Mouse (Mus musculus): Measurements from ENCODE around the gene Olfr1333. TPM values are rescaled to one million over a fixed set of nuclear protein-coding genes. Genes with fewer than 3 reads are reported as not detected.
"Not testable (repeated sequence)": the region's sequence is repeated elsewhere in the genome, so short reads cannot be mapped to it uniquely, and the experiment has no call there.

The Olfr1333 gene
- not detected for total RNA-seq (2021)

DNA sequence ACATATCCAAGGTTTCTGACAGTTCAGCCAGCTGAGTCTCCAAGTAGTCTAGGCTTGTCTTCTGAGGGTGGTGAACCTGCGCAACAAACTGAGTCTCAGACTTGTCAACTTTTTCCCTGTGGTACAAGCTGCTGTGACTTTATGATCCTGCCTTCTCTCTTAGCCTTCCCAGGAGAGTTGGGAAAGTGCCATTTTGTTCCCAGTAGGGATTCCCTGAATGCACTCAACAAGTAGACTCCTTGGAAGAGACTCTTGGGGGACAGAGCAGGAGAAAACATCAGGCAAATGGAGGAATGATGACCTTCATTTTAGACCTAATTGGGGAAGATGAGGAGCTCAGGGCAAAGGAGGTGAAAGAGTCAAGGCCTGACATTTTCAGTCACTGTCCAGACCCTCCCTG is at the start of gene Olfr1333:
Gene Olfr1333 (minus strand): TSS at position 101 of the 400 bp plus-strand sequence.
- no peak for DNase-seq (ENCODE audit: low spot score in 2 of 2)
- intact Hi-C loops (cut with DNase I): no loop called here

DNA sequence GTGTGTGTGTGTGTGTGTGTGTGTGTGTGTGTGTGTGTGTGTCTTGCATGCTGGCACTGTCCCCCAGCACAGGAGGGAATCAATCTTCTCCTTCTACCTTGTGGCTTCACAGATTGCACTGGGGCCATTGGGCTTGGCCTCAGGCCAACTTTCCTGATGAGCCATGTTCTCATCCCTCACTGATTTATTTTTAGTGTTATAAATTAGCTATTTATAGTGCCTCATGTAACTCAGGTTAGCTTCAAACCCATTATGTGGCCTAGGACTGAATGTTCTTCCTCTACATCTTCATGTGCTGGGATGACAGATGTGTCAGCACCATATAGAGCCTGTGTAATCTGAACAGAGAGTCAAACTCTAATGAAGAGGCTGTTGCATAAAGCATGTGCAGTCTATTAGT is 31.5 kb upstream of the Olfr1333 start:
- intact Hi-C loops (cut with DNase I): no loop called here
- DNase-seq (ENCODE audit: low spot score in 2 of 2): no peak

DNA sequence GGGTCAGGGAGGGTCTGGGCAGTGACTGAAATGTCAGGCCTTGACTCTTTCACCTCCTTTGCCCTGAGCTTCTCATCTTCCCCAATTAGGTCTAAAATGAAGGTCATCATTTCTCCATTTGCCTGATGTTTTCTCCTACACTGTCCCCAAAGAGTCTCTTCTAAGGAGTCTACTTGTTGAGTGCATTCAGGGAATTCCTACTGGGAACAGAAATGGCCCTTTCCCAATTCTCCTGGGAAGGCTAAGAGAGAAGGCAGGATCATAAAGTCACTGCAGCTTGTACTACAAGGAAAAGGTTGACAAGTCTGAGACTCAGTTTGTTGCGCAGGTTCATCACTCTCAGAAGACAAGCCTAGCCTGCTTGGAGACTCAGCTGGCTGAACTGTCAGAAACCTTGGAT is 28.3 kb upstream of the Olfr1333 start, which contains the start of gene Olfr1331:
Gene Olfr1331 (plus strand): TSS at position 301 of the 400 bp plus-strand sequence.
- no peak for DNase-seq (ENCODE audit: low spot score in 2 of 2)
- intact Hi-C loops (cut with DNase I): no loop called here

DNA sequence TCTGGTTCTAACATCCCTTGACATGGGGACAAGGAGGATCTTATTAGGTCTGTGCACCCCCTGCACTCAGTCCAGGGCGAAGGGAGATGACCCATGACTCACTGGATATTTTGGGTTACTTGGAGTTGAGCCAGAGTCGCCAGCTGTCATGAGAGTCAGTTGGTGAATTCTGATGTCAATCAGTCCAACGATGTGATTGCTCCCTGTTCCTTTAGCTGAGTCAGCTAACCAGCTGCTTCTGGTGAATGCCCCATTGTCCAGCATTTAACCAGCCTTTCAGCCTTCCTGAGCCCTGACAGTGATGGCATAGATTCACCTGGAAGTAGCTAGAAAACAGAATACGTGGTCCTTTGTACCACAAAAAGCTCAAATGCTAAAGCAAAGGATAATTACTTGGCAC is 26.6 kb upstream of the Olfr1333 start:
- DNase-seq (ENCODE audit: low spot score in 2 of 2): peak in 1 of 2 experiments; percentile 11
- intact Hi-C loops (cut with DNase I): no loop called here

DNA sequence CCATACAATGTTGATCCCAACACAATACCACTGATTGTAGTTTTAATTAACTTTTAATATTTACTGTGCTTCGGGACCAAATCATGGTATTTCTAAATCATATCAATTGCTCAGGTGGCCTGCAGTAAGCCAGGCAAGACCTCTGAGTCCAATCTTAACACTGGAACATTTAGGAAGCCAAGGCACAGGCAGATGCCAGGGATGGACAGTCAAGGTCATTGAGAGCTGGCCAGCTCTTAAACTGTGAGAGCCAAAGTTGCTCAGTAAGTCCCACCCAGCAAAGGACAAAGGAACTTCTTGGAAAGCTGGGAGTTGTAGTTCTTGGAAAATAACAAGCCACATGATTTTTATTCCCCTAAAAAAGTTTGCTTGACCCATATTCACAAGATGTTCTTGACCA is 25.7 kb upstream of the Olfr1333 start:
- no peak for DNase-seq (ENCODE audit: low spot score in 2 of 2)
- intact Hi-C loops (cut with DNase I): no loop called here

DNA sequence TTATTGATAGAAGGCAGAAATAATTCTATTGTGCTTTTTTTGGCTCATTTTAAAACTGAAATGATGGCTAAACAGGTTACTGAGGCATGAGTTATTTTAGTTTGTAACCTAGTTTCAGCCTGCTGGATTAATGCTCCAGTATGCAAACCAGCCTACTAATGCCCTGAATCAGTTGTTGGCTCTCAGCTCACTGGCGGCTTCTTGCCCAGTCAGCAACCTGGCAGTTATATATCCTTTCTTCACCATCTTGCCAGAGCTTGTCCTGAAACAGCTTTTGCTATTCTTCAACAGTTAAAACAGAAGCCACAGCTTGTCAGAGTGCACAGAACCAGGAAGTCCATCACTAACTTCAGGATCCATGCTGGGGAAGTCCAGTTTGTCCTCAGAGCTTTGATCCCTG is 17.2 kb downstream of the Olfr1333 start:
- no peak for DNase-seq (ENCODE audit: low spot score in 2 of 2)
- intact Hi-C loops (cut with DNase I): no loop called here

DNA sequence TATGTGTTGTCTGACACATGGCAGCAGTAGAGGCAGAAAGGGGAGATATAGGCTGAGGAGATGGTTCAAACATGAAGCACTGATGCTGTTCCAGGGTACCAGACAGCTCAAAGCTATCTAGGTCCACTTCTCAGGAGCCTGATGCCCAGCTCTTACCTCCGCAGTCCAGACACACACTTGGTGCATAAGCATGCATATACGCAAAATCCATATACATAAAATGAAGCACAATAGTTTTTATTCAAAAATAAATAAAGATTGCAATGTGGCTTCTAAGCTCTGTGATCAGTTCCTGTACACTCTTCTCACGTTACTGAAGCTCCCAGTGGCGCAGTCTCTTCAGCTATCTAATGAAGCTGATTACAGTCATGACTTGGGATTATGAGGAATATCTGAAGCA is 26.2 kb downstream of the Olfr1333 start, which contains the start of gene Olfr1335:
Gene Olfr1335 (minus strand): TSS at position 101 of the 400 bp plus-strand sequence.
- intact Hi-C loops (cut with DNase I): no loop called here
- DNase-seq (ENCODE audit: low spot score in 2 of 2): no peak

DNA sequence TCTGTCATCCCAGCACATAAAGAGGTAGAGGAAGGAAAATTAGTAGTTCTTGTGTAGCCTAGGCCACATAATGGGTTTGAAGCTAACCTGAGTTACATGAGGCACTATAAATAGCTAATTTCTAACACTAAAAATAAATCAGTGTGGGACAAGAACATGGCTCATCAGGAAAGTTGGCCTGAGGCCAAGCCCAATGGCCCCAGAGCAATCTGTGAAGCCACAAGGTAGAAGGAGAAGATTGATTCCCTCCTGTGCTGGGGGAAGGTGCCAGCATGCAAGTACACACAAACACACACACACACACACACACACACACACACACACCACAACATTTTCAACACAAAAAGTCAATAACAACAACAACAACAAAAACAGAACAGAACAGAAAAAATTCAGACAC is 43.3 kb downstream of the Olfr1333 start:
- intact Hi-C loops (cut with DNase I); DNase-seq (ENCODE audit: low spot score in 2 of 2): not testable (repeated sequence)

DNA sequence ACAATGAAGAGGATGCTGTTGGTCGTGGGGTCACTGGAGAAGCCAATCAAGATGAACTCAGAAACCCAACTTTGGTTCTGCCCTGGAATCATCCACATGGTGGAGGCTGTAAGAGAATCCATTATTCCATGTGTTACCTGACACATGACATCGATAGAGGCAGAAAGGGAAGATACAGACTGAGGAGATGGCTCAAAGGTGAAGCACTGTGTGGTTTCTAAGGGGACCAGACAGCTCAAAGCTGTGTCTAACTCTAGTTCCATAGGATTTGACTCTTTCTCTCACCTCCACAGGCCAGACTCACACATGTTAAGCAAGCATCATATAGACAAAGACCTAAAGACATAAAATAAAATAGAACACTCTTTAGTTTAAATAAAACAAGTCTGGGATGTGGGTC is 53.6 kb downstream of the Olfr1333 start, which contains the start of gene Olfr1337:
Gene Olfr1337 (minus strand): TSS at position 101 of the 400 bp plus-strand sequence.
- intact Hi-C loops (cut with DNase I): no loop called here
- no peak for DNase-seq (ENCODE audit: low spot score in 2 of 2)

Other genes starting within 250 kb of the Olfr1333 start
- under 1 TPM; 0.76 to 0.99 TPM for gene Cfap57, start 215.5 kb downstream of the Olfr1333 start, total RNA-seq (2021)
- 10 to 100 TPM; 55.4 to 58.0 TPM for gene Ebna1bp2, start 215.5 kb downstream of the Olfr1333 start, total RNA-seq (2021)
- not detected for gene Olfr62, start 177.3 kb downstream of the Olfr1333 start, total RNA-seq (2021)
- not detected for gene Olfr1342, start 143.5 kb downstream of the Olfr1333 start, total RNA-seq (2021)
- not detected for gene Olfr1341, start 132.8 kb downstream of the Olfr1333 start, total RNA-seq (2021)
- not detected for gene Olfr1340, start 116.1 kb downstream of the Olfr1333 start, total RNA-seq (2021)
- gene Olfr1339, start 104.1 kb downstream of the Olfr1333 start, total RNA-seq (2021): not detected
- not detected for gene Olfr1338, start 77.5 kb downstream of the Olfr1333 start, total RNA-seq (2021)
- not detected for gene Olfr1337, start 53.7 kb downstream of the Olfr1333 start, total RNA-seq (2021)
- not detected for gene Olfr1335, start 26.3 kb downstream of the Olfr1333 start, total RNA-seq (2021)
- not detected for gene Olfr1331, start 28.4 kb upstream of the Olfr1333 start, total RNA-seq (2021)
- not detected for gene Olfr1330, start 52.3 kb upstream of the Olfr1333 start, total RNA-seq (2021)
- gene Olfr1329, start 81.2 kb upstream of the Olfr1333 start, total RNA-seq (2021): not detected
- gene Olfr1328, start 102.3 kb upstream of the Olfr1333 start, total RNA-seq (2021): not detected
- gene Lao1, start 125.3 kb upstream of the Olfr1333 start, total RNA-seq (2021): under 1 TPM; 0.27 to 0.34 TPM